Mouse (Mus musculus): ENCODE results near the gene Ate1. TPM values are rescaled to one million over a fixed set of nuclear protein-coding genes. Genes with fewer than 3 reads are reported as not detected.
"Not testable (repeated sequence)": the region's sequence is repeated elsewhere in the genome, so short reads cannot be mapped to it uniquely, and the experiment has no call there.

Gene Ate1
- total RNA-seq, 2 experiments from 2014 or later: 31.9 to 60.6 TPM

DNA sequence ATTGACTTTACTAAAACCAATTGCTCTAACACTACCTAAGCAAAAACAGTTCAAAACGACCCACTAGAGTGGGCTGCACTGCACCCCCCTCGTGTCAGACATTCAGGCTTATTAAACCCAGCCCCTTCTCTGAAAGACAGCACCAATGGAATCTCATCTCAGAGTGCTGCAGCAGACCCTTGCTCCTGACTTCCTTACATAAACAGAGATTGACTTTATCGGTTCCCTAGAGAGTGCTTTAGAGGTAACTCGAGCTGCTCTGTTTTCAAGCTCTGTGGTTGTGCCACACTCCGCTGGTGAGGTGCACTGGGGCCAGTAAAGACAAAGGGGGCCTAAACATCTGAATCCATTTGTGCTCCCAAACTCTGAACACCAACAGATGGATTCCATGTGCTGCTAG, 93.6 kb downstream of the Ate1 start:
- no peak for ATAC-seq (replicated peaks; ENCODE audit: low FRiP score, low TSS enrichment, poor library complexity, severe bottlenecking)

DNA sequence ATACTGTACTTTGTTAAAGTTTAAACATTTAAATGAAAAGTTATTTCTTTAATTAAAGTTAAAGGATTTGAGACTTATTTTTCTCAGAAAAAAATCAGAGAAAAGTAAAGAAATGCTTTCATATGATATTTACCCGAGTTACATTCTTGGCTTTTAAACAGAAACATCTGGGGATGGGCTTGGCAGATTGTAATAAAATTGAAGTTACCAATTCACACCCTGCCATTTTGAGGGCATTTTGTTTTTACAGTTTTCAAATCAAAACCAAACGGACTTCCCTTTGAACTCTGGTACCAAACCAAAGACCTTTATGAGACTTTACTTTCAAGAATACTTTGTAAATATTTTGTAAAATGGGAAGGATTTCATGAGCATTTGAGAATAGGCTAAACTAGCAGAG, 94.2 kb downstream of the Ate1 start:
- ATAC-seq (replicated peaks; ENCODE audit: low FRiP score, low TSS enrichment, poor library complexity, severe bottlenecking): no peak

DNA sequence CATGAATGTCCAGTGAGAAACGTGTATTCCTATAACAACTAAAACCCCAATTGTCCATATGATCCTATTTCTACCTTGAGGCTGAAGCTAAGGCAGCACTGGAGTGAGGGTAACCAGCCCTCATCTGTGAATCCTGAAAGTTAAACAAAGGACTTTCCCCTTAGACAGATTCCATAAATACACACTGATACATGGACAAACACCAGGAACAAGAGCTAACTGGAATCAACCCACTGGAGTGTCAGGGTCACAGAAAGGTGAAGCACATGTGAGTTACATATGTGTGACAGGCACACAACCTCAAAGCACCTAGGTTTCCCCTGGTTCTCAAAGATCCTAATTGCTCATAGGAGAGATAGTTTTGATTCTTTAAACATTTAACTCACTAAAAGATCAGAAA, 100.2 kb downstream of the Ate1 start:
- no peak for ATAC-seq (replicated peaks; ENCODE audit: low FRiP score, low TSS enrichment, poor library complexity, severe bottlenecking)

DNA sequence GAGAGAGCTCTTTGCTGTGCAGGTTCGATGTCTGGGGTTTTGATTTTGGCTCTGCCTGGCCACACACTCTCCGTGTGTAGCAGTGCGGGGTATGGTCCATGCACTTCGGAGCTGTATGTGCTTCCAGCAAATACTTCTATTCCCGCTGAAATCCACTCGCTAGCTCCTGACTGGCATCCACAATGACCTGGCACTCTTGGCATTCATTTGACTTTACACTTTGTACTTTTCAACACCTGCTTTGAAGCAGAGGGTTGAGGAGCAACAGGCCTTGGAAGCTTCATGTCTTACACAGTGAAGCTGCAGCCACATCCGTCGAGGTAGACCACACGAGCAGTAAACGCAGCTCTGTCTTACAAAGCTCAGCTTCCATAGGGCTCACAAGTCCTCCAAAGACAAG, 112.5 kb downstream of the Ate1 start:
- ATAC-seq (replicated peaks; ENCODE audit: low FRiP score, low TSS enrichment, poor library complexity, severe bottlenecking): no peak

DNA sequence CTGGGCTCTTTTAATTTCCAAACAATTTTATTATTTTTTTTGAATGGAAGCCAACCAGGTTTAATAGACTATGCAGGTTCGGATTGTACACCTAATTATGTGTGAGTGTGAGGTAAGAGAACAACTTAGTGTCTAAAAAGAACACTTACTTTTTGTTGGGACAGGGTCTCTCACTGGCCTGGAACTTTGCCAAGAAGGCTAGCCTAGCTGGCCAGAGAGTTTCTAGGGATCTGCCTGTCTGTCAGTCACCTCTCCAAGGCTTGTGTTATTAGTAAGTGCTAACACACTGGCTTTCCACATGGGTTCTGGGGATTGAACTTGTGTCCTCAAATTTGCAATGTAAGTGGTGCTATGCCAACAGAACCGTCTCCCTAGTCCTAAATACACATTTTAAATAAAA, 116.8 kb downstream of the Ate1 start:
- no peak for ATAC-seq (replicated peaks; ENCODE audit: low FRiP score, low TSS enrichment, poor library complexity, severe bottlenecking)

DNA sequence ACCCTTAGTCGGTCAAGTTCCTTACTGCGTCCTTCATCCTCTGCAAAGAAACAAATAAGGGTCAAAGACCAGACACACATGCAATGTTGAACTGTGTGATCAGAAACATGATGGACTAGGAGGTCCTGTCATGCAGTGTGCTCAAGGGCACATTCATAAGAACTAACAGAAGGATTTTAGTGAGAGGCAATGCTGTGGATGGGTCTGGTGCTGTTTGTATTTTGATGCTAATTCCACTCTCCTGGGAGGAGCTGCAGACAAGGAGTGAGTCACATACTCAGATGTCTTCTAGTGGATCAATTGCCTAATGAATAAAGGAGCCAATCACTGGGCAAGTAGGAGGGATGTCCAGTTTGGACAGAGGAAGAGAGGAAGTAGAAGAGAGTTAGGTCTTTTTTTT, 125.5 kb downstream of the Ate1 start:
- ATAC-seq (replicated peaks; ENCODE audit: low FRiP score, low TSS enrichment, poor library complexity, severe bottlenecking): no peak

DNA sequence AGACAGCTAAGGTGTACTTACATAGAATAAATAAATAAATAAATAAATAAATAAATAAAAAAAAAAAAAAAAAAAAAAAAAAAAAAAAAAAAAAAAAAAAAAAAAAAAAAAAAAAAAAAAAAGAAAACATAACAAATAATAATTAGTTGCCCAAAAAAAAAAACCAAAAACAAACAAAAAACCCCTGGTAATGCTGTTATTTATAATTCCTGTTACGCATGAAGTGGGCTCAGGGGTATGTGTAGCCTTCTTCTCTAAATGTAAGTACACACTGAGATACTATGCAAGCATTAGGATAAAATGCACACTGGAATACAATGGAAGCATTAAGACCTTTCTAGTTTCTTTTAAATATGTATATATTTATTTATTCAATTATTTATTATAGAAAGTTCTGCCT, 130.1 kb downstream of the Ate1 start:
- ATAC-seq (replicated peaks; ENCODE audit: low FRiP score, low TSS enrichment, poor library complexity, severe bottlenecking): not testable (repeated sequence)

DNA sequence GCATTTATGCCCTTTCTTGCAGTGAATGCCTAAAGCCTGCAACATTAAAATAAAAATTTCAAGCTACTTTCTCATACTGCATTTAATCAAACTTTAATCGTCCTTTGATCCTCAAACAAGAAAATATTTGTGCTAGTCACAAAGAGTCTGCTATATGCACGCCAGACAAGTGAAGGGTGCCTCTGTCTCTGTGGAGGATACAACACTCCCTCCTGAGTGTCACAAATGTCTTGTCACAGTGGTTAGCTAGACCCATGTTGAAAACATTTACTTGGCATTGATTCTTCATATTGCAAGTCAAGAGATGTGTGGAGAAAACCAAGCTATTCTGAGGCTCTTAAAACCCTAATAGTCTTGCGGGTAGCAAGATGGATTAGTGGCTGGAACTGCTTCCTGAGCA, 133.9 kb downstream of the Ate1 start:
- ATAC-seq (replicated peaks; ENCODE audit: low FRiP score, low TSS enrichment, poor library complexity, severe bottlenecking): no peak

DNA sequence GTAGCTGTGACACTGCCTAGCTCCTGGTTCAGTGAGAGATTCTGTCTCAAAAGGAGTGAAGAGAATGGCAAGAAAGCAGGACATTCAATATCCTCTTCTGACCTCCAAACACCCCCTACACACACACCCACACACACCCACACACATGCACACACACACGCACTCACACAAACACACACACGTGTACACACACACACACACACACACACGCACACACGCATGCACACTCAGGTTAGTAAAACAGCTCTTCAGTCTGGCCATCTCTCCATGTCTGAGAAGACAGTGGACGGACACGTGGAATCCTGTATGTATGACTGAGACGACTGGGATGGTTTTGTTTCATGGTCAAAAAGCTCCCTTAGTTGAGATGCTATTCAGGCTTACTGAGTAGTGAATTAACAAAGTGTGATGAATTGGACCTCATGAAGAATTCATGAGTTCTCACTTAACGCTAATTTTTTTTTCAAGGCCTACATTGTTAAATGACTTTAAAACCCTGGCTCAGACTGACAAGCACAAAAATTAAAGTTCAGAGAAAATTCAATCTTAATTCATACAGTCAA, 134.4 kb downstream of the Ate1 start:
- no peak for ATAC-seq (replicated peaks; ENCODE audit: low FRiP score, low TSS enrichment, poor library complexity, severe bottlenecking)

DNA sequence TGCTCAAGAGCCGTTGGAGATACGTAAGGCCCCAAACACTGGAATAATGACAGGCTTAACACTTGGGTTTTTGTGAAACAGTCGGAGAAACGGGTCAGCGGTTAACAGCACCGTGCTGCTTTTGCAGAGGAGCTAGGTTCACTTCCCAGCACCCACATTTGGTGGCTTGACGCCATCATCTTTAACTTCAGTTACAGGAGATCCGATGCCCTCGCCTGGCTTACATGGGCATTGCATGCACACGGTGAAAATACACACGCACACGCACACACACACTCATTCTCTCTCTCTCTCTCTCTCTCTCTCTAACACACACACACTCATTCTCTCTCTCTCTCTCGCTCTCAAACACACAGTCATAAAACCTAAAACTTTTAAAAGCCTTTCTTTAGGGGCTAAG, 138.0 kb downstream of the Ate1 start:
- no peak for ATAC-seq (replicated peaks; ENCODE audit: low FRiP score, low TSS enrichment, poor library complexity, severe bottlenecking)

DNA sequence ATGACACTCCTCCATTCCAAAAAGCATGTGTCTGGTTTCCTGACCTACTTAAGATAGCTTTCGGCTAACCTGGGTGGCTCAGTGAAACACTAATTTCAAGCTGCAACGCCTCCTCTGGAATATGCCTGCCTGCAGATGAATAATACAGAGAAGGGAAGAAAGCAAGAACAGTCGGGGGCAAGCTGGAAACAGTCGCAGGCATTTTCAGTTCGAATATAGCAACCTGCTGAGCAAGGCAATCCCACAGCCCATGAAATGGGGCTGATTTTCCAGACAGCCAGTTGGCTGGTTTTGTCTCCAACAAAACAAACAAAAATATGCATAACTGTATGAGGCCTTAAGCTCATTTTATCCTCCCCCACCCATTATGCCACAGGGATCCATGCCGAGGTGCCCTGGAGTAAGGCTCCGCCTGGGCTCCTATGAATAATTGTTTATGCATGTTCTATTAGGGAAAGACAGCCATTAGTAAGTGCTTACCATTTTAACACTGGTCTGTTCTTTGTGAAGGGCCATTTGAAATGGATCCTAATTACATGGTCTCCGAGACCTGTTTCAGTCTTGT, 138.7 kb downstream of the Ate1 start:
- no peak for ATAC-seq (replicated peaks; ENCODE audit: low FRiP score, low TSS enrichment, poor library complexity, severe bottlenecking)

DNA sequence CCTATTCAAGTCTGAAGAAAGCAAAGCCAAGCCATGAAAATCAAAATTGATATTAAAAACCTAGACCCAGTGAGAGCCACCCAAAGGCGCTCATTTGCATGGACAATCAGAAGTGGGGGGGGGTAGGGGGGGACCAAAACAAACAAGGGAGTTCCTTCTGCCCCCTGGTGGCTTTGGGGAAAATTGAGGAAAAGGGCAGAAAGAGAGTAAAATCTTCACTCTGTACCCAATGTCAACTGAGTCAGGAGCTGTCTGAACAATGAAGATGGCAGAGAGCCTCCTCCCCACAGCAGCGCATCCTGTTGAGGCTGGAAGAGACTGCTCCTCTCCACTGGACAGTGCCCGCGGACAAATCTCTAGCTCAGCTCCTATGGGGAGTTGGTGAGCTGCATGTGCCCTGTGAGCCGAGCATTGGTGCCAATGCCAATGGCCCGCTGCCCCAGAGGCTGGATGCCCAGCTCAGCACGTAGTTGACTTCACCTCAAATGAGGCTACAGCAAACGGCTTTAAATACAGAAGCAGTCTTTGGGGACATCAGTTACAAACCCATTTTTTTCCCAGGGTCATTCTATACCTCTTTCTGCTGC, 139.3 kb downstream of the Ate1 start:
- ATAC-seq (replicated peaks; ENCODE audit: low FRiP score, low TSS enrichment, poor library complexity, severe bottlenecking): no peak

DNA sequence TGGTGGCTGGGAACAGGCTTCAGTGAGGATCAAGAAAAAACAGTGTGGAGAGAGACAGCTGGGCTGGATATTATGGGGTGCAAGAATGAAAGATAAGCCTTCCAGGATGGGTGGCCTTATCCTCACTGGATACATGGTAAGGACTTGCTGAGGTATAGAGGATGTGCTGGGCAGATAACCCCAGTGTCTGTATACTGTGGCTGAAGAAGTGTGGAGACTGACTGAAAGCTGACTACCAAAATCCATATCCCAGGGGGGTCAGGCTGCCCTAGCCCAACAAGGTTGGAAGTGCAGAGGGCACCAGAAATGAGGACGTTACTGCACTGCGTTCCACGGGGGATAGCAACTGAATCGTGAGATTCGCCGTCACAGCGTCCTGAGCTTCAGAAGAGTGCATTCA, 139.8 kb downstream of the Ate1 start:
- no peak for ATAC-seq (replicated peaks; ENCODE audit: low FRiP score, low TSS enrichment, poor library complexity, severe bottlenecking)

DNA sequence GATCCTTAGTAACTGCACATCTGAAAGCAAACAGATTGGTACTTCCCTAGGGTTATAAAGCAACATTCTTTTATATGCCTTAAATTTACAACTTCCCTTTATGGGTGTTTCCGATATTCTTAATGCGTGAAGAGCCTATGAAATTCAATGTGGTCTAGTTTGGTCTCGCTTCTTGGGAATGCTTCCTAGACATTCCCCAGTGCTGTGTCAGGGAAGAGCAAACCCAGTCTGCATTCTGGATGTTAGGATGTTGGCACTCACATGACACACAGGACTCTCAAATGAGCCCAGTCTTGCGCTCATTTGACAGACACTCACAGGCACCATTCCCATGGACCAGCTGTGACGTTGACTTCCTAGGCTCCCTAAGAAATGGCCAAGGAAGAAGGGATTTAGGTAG, 140.3 kb downstream of the Ate1 start:
- ATAC-seq (replicated peaks; ENCODE audit: low FRiP score, low TSS enrichment, poor library complexity, severe bottlenecking): no peak

DNA sequence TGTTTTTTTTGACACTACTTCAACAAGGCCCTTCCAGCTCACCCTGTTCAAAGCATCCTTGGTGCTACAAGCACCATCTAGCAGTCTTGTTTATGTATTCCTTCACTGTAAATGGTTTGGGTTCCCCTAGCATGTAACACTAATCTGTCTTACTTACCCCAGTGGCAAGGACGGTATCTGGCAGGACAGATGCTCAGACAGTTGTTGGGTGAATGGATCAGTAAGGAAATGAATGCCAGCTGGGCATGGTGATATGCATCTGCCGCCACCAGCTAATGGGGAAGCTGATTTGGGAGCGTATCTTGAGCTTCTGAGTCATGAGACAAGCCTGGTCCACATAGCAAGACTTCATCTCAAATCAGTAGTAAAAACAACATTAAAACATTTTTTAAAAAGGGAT, 141.9 kb downstream of the Ate1 start:
- ATAC-seq (replicated peaks; ENCODE audit: low FRiP score, low TSS enrichment, poor library complexity, severe bottlenecking): 0 out of 2 replicates have a peak, but pooled peaks have one; percentile 57

DNA sequence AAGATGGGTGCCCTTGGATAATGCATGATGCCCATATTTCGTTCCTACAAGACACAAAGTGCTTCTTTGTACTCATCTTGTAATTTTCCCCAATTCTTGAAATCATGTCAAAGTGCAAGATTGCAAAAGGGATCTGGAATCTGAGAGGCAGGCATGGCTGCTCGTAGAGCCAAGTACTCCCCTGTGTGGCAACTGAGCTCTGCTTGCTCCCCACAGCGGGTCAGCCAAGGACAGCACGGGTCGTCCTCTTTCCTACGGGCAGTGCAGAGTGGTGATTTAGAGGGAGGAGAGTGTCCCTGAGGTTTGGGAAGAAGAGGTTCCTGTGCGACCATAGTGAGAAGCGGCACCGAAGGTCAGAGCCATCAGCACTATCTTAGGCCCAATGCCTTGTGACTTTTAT, 145.9 kb downstream of the Ate1 start:
- no peak for ATAC-seq (replicated peaks; ENCODE audit: low FRiP score, low TSS enrichment, poor library complexity, severe bottlenecking)

DNA sequence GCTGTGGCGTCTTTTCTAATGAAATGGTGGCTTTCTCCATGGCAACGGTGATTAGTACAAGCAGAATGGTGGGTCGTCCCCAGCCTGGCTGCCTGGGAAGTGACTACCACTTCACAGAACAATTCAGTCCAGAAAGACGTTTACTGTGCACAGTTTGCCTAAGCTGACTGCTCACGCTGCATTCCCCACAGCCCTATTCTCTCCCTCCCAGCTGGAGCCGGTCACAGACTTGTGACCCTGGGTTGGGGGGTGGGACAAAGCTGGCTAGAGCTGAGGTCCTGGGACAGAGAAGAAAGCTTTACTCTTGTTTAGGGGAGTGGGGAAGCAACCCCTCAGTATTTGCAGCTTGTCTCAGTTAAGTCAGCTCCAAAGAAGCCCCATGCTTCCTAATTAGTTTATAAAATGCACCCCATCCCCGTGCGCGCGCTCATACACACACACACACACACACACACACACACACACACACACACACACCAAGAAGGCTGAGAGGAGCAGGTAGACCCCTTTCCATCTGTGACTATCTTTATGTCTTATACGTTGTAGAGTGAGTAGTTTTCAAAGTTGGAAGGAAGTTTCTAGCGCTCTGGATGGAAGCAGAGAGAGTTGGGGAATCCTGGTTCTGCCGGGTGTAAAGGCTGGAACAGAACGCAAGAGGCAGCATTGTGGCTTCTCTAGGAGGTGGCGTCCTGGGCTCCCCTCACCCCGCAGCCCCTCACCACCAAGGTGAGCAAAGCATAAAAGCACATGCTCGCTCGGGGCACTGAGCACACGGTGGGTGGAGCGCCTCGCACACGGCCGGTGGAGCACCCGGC, 151.1 kb downstream of the Ate1 start:
- ATAC-seq (replicated peaks; ENCODE audit: low FRiP score, low TSS enrichment, poor library complexity, severe bottlenecking): no peak

DNA sequence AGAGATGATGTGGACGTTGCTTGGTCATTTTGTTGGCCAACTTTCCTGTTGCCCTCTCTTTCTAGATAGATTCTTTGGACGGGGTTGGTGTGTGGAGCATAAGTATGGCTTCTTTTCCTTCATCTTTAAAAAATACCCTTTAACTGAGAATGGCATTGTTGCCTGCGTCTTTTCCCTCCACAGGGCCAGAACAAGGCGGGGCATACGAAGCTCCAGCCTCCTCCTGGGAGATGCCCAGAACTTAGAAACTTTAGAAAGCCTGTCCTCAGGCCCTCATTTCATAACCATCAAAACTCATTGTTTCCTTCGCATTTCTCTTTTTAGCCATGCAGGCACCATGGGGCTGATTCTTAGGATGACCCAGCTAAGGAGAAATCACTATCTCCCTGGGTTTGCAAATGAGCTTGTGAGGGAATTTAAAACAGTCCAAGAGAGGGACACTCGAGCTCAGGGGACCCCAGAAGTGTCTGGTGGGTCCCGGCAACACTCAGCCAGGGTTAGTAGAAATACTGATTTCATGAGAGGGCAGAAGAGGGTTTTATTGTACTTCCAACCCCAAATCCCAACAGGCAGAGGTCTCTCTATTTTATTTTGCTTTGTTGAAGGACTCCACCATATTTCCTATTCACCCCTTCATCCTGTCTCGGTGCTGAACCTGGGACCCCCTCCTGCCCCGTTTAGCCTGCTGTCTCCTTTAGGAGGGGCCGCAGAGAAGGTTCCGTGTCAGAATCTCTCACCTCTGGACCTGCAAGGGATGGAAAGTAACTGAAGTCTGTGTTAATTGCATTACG, 151.9 kb downstream of the Ate1 start:
- no peak for ATAC-seq (replicated peaks; ENCODE audit: low FRiP score, low TSS enrichment, poor library complexity, severe bottlenecking)

DNA sequence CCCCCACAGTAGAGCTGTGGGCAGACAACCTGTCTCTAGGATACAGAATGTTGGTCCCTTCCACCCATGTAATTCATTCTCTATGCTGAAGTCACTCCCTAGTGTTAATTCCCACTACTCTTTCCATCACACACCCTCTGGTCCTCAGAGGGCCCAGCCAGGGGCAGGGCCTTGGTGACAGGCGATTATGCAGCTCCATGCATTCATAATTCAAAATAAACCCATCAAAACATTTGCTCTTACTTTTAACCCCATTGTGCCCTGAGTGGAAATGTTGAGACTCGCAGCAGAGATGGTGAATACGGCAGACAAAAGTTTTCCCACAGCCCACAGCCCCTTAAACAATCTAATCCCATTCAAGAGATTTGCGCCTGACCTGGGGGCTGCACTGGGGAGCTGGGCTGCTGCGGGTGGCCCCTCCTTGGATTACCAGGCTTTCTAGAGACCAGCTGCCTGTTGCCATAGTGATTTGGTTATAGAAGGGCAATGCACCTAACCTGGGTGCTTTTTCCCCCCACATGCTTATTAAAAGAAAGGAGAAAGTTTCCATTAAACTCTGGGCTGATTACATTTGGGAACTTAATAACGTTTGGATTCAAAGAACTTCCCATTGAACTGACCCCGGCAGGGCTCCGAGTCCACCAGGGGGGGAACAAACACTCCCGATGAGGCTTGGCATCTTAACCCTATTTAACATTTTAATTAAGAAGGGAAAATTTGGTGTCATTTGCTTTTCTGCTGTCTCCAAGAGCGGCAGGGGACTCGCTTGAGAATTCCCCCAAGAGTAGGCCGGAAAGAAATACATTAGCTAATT, 152.7 kb downstream of the Ate1 start:
- ATAC-seq (replicated peaks; ENCODE audit: low FRiP score, low TSS enrichment, poor library complexity, severe bottlenecking): no peak

Data from megakaryocyte-erythroid progenitor cell, adult 5-6 weeks (primary cell).